Mouse (Mus musculus) midbrain, embryonic 13.5 days (tissue): ENCODE data around the gene Rufy1. TPM values are rescaled to one million over a fixed set of nuclear protein-coding genes. Genes with fewer than 3 reads are reported as not detected.
"Not testable (repeated sequence)": the region's sequence is repeated elsewhere in the genome, so short reads cannot be mapped to it uniquely, and the experiment has no call there.

Experiments used
- ATAC-seq: fragments of 200-750 bp; cut with Nextera tagmentation; 2 replicates; pipeline ENCODE4 v1.8.0; 2017; ENCODE audit warnings: mild to moderate bottlenecking, moderate TSS enrichment, moderate library complexity
- H3K27ac ChIP-seq: fragments of 300-500 bp; sonication (generic); 2 replicates; pipeline ENCODE4 v1.5.1; 2015; ENCODE audit warnings: inconsistent platforms, mild to moderate bottlenecking, moderate library complexity
- H3K27me3 ChIP-seq: fragments of 300-500 bp; sonication (generic); 2 replicates; pipeline ENCODE4 v1.6.1; 2015; ENCODE audit warnings: mild to moderate bottlenecking, inconsistent platforms
- H3K36me3 ChIP-seq: fragments of 300-500 bp; sonication (generic); 2 replicates; pipeline ENCODE4 v1.6.1; 2015; ENCODE audit warnings: mild to moderate bottlenecking, inconsistent platforms
- H3K4me1 ChIP-seq: fragments of 300-500 bp; sonication (generic); replicated peaks from 2 replicates; pipeline ENCODE4 v1.6.1; 2015; ENCODE audit warnings: inconsistent platforms
- H3K4me2 ChIP-seq: fragments of 300-500 bp; sonication (generic); replicated peaks from 2 replicates; pipeline ENCODE4 v1.6.1; 2015; ENCODE audit warnings: moderate library complexity, mild to moderate bottlenecking, inconsistent platforms
- H3K4me3 ChIP-seq: fragments of 300-500 bp; sonication (generic); replicated peaks from 2 replicates; pipeline ENCODE4 v1.5.1; 2015; ENCODE audit warnings: mild to moderate bottlenecking, inconsistent platforms
- H3K9ac ChIP-seq: fragments of 300-500 bp; sonication (generic); replicated peaks from 2 replicates; pipeline ENCODE4 v1.6.1; 2015; ENCODE audit warnings: mild to moderate bottlenecking, inconsistent platforms
- H3K9me3 ChIP-seq: fragments of 300-500 bp; sonication (generic); 2 replicates; pipeline ENCODE4 v1.6.1; 2016; ENCODE audit warnings: mild to moderate bottlenecking, inconsistent platforms
- WGBS: fragments of 180-500 bp; shearing (Covaris S2); methylation state at CpG from one replicate; pipeline ENCODE4 v1.1.7; 2015; 5-methylcytosine and 5-hydroxymethylcytosine counted together
- polyA plus RNA-seq: library from polyadenylated mRNA; unstranded; fragments of >200 nt; fragmentation: Nextera tagmentation; extraction: Ambion mirVana; gene quantifications from 2 replicates; pipeline ENCODE4 v1.2.1, GENCODE M21; 2015

The Rufy1 gene
- polyA plus RNA-seq, 1 experiment from 2014 or later = 25.0 TPM

- Histone ChIP-seq H3K27ac (no peak overlapping the region), H3K36me3 (peaks cover 7% of the 10 kb centered on the region), H3K4me2 (no peak overlapping the region), H3K9ac (no peak overlapping the region), H3K4me3 (no peak overlapping the region), H3K4me1 (peaks cover 29% of the 10 kb centered on the region), H3K9me3 (no peaks in the 10 kb centered on the region), H3K27me3 (peaks cover 3% of the 10 kb centered on the region; the same call in 1 of the 2 replicates)
- WGBS = 21% methylated on average over 5 of the region's 5 CpGs
- ATAC-seq = no peak
Measured at GRCm38 (mm10) chr11:50375421-50375820, 55.5 kb downstream of the Rufy1 start.

- 72% methylated on average over 13 of the region's 13 CpGs for WGBS
- Histone ChIP-seq H3K4me2 (no peak overlapping the region), H3K4me3 (no peak overlapping the region), H3K9ac (no peak overlapping the region), H3K36me3 (peaks cover 2% of the 10 kb centered on the region), H3K4me1 (peaks cover 20% of the 10 kb centered on the region), H3K27me3 (peaks cover 3% of the 10 kb centered on the region; the same call in 1 of the 2 replicates), H3K27ac (no peak overlapping the region), H3K9me3 (no peaks in the 10 kb centered on the region)
- ATAC-seq = no peak
Measured at GRCm38 (mm10) chr11:50374286-50375015, 56.5 kb downstream of the Rufy1 start.

- Histone ChIP-seq H3K4me2 (no peak overlapping the region), H3K9me3 (no peaks in the 10 kb centered on the region), H3K4me1 (peaks cover 18% of the 10 kb centered on the region), H3K36me3 (no peaks in the 10 kb centered on the region), H3K9ac (no peak overlapping the region), H3K4me3 (no peak overlapping the region), H3K27ac (no peak overlapping the region), H3K27me3 (peaks cover 3% of the 10 kb centered on the region; the same call in 1 of the 2 replicates)
- WGBS = 92% methylated on average over 1 of the region's 1 CpGs
- no peak for ATAC-seq
Measured at GRCm38 (mm10) chr11:50373621-50374020, 57.3 kb downstream of the Rufy1 start.

- Histone ChIP-seq H3K36me3 (no peaks in the 10 kb centered on the region), H3K4me1 (peaks cover 18% of the 10 kb centered on the region), H3K9me3 (no peaks in the 10 kb centered on the region), H3K27ac (no peak overlapping the region), H3K4me3 (no peak overlapping the region), H3K4me2 (no peak overlapping the region), H3K27me3 (peaks cover 3% of the 10 kb centered on the region; the same call in 1 of the 2 replicates), H3K9ac (no peak overlapping the region)
- ATAC-seq = no peak
Measured at GRCm38 (mm10) chr11:50373086-50373485, 57.8 kb downstream of the Rufy1 start.

- WGBS = 95% methylated on average over 1 of the region's 1 CpGs
- no peak for ATAC-seq
- Histone ChIP-seq H3K4me3 (peak overlapping the region; percentile 41), H3K9ac (peak overlapping the region; percentile 71), H3K36me3 (no peaks in the 10 kb centered on the region), H3K27ac (peak overlapping the region; percentile 91), H3K27me3 (peaks cover 5% of the 10 kb centered on the region; the same call in 1 of the 2 replicates), H3K4me2 (peak overlapping the region; percentile 59), H3K9me3 (no peaks in the 10 kb centered on the region), H3K4me1 (peaks cover 18% of the 10 kb centered on the region)
Measured at GRCm38 (mm10) chr11:50371911-50372310, 59.0 kb downstream of the Rufy1 start.

GRCm38 (mm10) chr11:50371399-50371841 lies 59.5 kb downstream of the Rufy1 start:
- peak overlapping the region; percentile 41 for H3K4me3 ChIP-seq
- H3K4me2 ChIP-seq = peak overlapping the region; percentile 59
- H3K27me3 ChIP-seq = peaks cover 5% of the 10 kb centered on the region; the same call in 1 of the 2 replicates
- peaks cover 15% of the 10 kb centered on the region for H3K4me1 ChIP-seq
- H3K36me3 ChIP-seq = no peaks in the 10 kb centered on the region
- H3K9ac ChIP-seq = peak overlapping the region; percentile 71
- H3K27ac ChIP-seq = peak overlapping the region; percentile 91
- ATAC-seq = peak; percentile 72
- H3K9me3 ChIP-seq = no peaks in the 10 kb centered on the region
- WGBS = 2% methylated on average over 18 of the region's 18 CpGs

GRCm38 (mm10) chr11:50370969-50371368 lies 60.0 kb downstream of the Rufy1 start:
- peak; percentile 69 for ATAC-seq
- no peak overlapping the region for H3K9ac ChIP-seq
- peak overlapping the region; percentile 59; the same call in 1 of the 2 replicates for H3K4me2 ChIP-seq
- H3K36me3 ChIP-seq = no peaks in the 10 kb centered on the region
- H3K9me3 ChIP-seq = no peaks in the 10 kb centered on the region
- H3K4me1 ChIP-seq = peaks cover 10% of the 10 kb centered on the region
- H3K4me3 ChIP-seq = peak overlapping the region; percentile 41; the same call in 1 of the 2 replicates
- H3K27ac ChIP-seq = peak overlapping the region; percentile 91
- H3K27me3 ChIP-seq = peaks cover 5% of the 10 kb centered on the region; the same call in 1 of the 2 replicates
- 40% methylated on average over 4 of the region's 4 CpGs for WGBS

- no peak overlapping the region for H3K9ac ChIP-seq
Measured at GRCm38 (mm10) chr11:50369360-50369911, 61.5 kb downstream of the Rufy1 start.

GRCm38 (mm10) chr11:50367531-50367930 lies 63.4 kb downstream of the Rufy1 start:
- Histone ChIP-seq H3K4me2 (no peak overlapping the region), H3K4me1 (peaks cover 6% of the 10 kb centered on the region; the same call in 1 of the 2 replicates), H3K4me3 (no peak overlapping the region), H3K9me3 (no peaks in the 10 kb centered on the region), H3K27me3 (0 out of 2 replicates have a peak, but pooled peaks cover 2% of the 10 kb centered on the region), H3K9ac (no peak overlapping the region), H3K36me3 (no peaks in the 10 kb centered on the region), H3K27ac (no peak overlapping the region)
- ATAC-seq = no peak
- WGBS = 96% methylated on average over 9 of the region's 9 CpGs

More at GRCm38 (mm10) chr11:50369360-50369911, 61.5 kb downstream of the Rufy1 start:
- Histone ChIP-seq H3K36me3 (no peaks in the 10 kb centered on the region), H3K27me3 (peaks cover 5% of the 10 kb centered on the region; the same call in 1 of the 2 replicates), H3K4me3 (no peak overlapping the region), H3K27ac (no peak overlapping the region), H3K4me1 (peaks cover 6% of the 10 kb centered on the region; the same call in 1 of the 2 replicates), H3K9me3 (no peaks in the 10 kb centered on the region), H3K4me2 (no peak overlapping the region)
- WGBS = 89% methylated on average over 5 of the region's 5 CpGs
- no peak for ATAC-seq

- Histone ChIP-seq H3K4me2 (no peak overlapping the region), H3K4me1 (0 out of 2 replicates have a peak, but pooled peaks cover 4% of the 10 kb centered on the region), H3K27ac (no peak overlapping the region), H3K36me3 (no peaks in the 10 kb centered on the region), H3K9ac (no peak overlapping the region), H3K9me3 (no peaks in the 10 kb centered on the region), H3K27me3 (0 out of 2 replicates have a peak, but pooled peaks cover 6% of the 10 kb centered on the region), H3K4me3 (no peak overlapping the region)
- no peak for ATAC-seq
Measured at GRCm38 (mm10) chr11:50365322-50365721, 65.6 kb downstream of the Rufy1 start.

GRCm38 (mm10) chr11:50364548-50364947 lies 66.4 kb downstream of the Rufy1 start:
- peak; percentile 48; the same call in 1 of the 2 replicates for ATAC-seq
- Histone ChIP-seq H3K4me3 (no peak overlapping the region), H3K4me1 (0 out of 2 replicates have a peak, but pooled peaks cover 4% of the 10 kb centered on the region), H3K9ac (no peak overlapping the region), H3K27me3 (peaks cover 10% of the 10 kb centered on the region; the same call in 1 of the 2 replicates), H3K9me3 (no peaks in the 10 kb centered on the region), H3K27ac (no peak overlapping the region), H3K4me2 (no peak overlapping the region), H3K36me3 (no peaks in the 10 kb centered on the region)
- WGBS = 9% methylated on average over 4 of the region's 4 CpGs

- H3K4me2 ChIP-seq = not testable (repeated sequence)
- WGBS = 69% methylated on average over 1 of the region's 1 CpGs
Measured at GRCm38 (mm10) chr11:50361282-50361681, 69.6 kb downstream of the Rufy1 start.

More at GRCm38 (mm10) chr11:50361282-50361681, 69.6 kb downstream of the Rufy1 start:
- ATAC-seq, H3K27ac ChIP-seq, H3K9me3 ChIP-seq, H3K4me1 ChIP-seq, H3K9ac ChIP-seq, H3K4me3 ChIP-seq, H3K36me3 ChIP-seq: not testable (repeated sequence)
- H3K27me3 ChIP-seq = peaks cover 30% of the 10 kb centered on the region
